Mouse (Mus musculus) liver (tissue): ENCODE measurements around the gene Slc50a1.

Source experiments
- DNase-seq: peaks from one replicate; pipeline ENCODE4 v3.0.0-alpha.2; 2020; ENCODE audit warnings: mixed read lengths

The Slc50a1 gene

DNA sequence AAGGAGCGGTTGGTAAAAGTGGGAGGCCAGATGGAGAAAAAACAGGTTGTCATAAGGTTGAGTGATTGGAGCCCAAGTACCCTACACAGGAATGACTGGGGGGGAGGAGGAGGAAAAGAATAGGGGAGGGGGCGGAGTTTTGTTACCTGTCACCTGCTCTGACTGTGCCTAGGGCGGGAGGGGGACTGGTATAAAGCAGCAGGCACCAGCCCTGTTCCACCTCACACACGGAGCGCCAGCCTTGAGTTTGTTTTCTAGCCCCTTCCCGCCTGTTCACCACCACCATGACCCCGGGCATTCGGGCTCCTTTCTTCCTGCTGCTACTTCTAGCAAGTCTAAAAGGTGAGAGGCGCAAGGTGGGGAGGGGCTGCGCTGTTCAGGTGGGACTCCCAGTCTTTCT, 41.5 kb downstream of the Slc50a1 start, which contains the start of gene Muc1:
Muc1 (plus strand) TSS at position 222 of the 400 bp plus-strand sequence.
- DNase-seq = no peak

GRCm38 (mm10) chr3:89228180-89228549, 42.2 kb downstream of the Slc50a1 start:
- peak; percentile 87 for DNase-seq

- DNase-seq = peak; percentile 70
Measured at GRCm38 (mm10) chr3:89227307-89228179, 42.8 kb downstream of the Slc50a1 start.

DNA sequence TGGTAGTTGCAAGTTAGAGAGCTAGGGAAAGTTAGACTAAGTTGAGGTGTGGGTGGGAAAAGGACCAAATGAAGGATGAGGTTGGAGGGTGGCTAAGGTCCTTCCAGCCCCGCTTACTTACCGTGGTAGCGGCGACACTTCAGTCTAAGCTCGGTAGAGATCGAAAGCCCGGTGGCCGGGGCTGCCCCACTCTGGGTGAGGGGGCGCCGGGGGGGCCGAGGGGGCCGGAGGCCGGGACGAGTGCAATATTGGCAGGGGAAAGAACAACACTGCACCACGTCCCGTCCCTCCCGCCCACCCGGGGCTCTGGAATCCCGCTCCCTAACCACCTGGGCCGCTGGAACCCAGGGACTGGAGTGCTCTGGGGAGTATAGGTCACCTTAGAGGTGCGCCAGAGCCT, 43.5 kb downstream of the Slc50a1 start, which contains the start of gene Mtx1:
Mtx1 (minus strand) TSS at position 189 of the 400 bp plus-strand sequence.
- no peak for DNase-seq

GRCm38 (mm10) chr3:89226361-89226760, 44.0 kb downstream of the Slc50a1 start:
- DNase-seq = no peak

DNA sequence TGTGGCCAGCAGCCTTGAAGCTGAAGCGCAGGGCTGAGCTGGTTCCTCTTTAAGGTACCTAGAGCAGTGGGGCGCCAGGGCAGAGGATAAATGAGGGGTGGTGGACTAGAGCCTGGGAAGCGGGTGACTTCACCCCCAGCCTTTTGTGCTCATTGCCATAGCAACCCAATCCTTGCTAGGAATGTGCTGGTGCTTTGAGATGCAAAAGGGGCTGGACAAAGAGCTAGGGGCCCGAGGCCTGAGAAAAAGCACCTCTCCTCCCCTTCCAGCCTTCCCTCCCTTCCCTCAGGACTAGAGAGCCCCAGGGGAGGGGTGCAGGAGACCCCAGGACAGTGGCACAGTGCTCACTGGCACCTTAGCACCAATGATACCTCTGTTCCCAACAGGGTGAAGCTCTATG, 44.5 kb downstream of the Slc50a1 start:
- DNase-seq = no peak

DNA sequence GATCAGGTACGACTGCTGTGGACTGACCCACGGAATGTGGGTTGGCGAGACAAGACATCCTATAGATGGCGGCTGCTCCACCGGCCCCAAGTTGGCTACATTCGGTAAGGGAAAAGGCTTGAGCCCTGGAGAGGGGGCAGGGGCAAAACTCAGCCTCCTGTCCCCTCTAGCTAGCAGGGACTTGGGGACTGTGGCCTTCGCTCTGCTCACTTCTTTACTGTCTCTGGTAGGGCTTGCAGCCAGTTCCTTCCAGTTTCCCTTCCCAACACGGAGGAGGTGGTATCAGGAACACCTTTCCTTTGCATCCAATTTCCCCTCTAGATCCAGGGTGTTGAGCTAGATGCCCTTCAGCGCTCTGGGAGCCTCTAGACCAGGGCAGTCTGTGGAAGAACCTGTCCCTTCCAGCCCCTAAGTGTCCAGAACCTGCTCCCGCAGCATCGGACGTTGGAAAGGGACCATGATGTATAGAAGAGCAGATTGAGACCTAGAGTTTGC, 45.0 kb downstream of the Slc50a1 start:
- no peak for DNase-seq

GRCm38 (mm10) chr3:89224796-89225195, 45.6 kb downstream of the Slc50a1 start:
- DNase-seq = no peak

GRCm38 (mm10) chr3:89221167-89221566, 49.2 kb downstream of the Slc50a1 start:
- no peak for DNase-seq

DNA sequence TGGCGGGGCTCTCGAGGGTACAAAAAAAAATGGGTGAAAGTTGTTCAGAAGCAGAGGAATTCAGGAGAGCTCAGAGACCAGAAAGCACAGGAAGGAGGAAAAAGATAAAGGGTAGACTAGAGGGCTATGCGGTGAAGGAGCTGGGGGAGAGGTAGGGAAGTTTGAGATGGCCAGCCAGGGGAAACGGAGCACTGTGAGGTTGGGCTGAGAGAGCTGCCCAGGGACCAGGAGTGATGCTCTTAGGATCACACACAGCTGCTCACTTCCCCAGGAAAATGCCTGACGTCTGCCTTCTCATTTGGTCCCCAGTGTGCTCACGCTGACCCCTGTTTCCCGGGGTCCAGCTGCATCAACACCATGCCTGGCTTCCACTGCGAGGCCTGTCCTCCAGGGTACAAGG, 50.8 kb downstream of the Slc50a1 start:
- no peak for DNase-seq

DNA sequence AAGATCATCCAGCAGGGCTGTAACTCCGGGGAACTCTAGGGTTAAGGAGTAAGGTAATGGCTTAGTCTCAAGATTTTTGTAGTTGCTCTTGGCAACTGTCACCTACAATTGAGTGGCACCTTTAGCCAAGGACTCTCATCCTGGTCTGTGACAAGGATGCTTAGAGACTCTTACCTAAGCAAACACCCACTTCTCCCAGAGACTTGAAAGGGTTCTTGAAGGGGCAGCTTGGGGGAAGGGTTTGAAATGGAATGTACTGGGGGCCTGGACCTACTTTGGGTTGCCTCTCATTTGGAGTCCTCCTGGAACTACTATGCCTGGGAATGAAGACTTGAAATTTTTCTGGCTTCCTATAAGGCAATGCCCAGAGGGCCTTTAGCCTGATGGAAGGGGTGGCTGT, 52.1 kb downstream of the Slc50a1 start:
- DNase-seq = no peak
